Mouse (Mus musculus) forebrain, postnatal 0 days (tissue): ENCODE measurements around the gene Cmip. TPM values are rescaled to one million over a fixed set of nuclear protein-coding genes. Genes with fewer than 3 reads are reported as not detected.

Experiments used
- ATAC-seq: fragments of 200-750 bp; cut with Nextera tagmentation; 2 replicates; pipeline ENCODE4 v1.8.0; 2017; ENCODE audit warnings: mild to moderate bottlenecking, moderate library complexity
- DNase-seq: peaks from one replicate; pipeline ENCODE4 v3.0.0-alpha.2; 2015
- H3K27ac ChIP-seq: fragments of 300-500 bp; sonication (generic); 2 replicates; pipeline ENCODE4 v1.5.1; 2014; ENCODE audit warnings: low read depth, mild to moderate bottlenecking, antibody characterized with exemption, low read length, moderate library complexity, mixed read lengths
- H3K27me3 ChIP-seq: fragments of 300-500 bp; sonication (generic); 2 replicates; pipeline ENCODE4 v1.6.1; 2014; ENCODE audit warnings: mild to moderate bottlenecking, low read length, mixed read lengths; ENCODE audit not compliant: insufficient read depth
- H3K36me3 ChIP-seq: fragments of 300-500 bp; sonication (generic); 2 replicates; pipeline ENCODE4 v1.6.1; 2014; ENCODE audit warnings: mild to moderate bottlenecking, moderate library complexity; ENCODE audit not compliant: insufficient read depth
- H3K4me1 ChIP-seq: fragments of 300-500 bp; sonication (generic); 2 replicates; pipeline ENCODE4 v1.6.1; 2014; ENCODE audit warnings: antibody characterized with exemption; ENCODE audit not compliant: insufficient read depth
- H3K4me2 ChIP-seq: fragments of 300-500 bp; sonication (generic); 2 replicates; pipeline ENCODE4 v1.6.1; 2014; ENCODE audit warnings: low read depth, mild to moderate bottlenecking, moderate library complexity
- H3K4me3 ChIP-seq: fragments of 300-500 bp; sonication (generic); 2 replicates; pipeline ENCODE4 v1.5.1; 2014; ENCODE audit warnings: low read depth, low read length, mixed read lengths
- H3K9ac ChIP-seq: fragments of 300-500 bp; sonication (generic); 2 replicates; pipeline ENCODE4 v1.6.1; 2014; ENCODE audit warnings: mild to moderate bottlenecking
- H3K9me3 ChIP-seq: fragments of 300-500 bp; sonication (generic); 2 replicates; pipeline ENCODE4 v1.6.1; 2016; ENCODE audit warnings: low read length
- CTCF ChIP-seq: sonication (generic); IDR thresholded peaks from 2 replicates; pipeline ENCODE4 v1.5.1; 2016; ENCODE audit warnings: antibody characterized with exemption, control low read depth, low read depth
- WGBS: fragments of 180-500 bp; shearing (Covaris S2); extraction: QIAGEN DNeasy Blood & Tissue Kit; methylation state at CpG from one replicate; pipeline ENCODE4 v1.1.7; 2014; 5-methylcytosine and 5-hydroxymethylcytosine counted together
- polyA plus RNA-seq: library from polyadenylated mRNA; unstranded; fragments of >200 nt; fragmentation: Nextera tagmentation; extraction: Ambion mirVana; gene quantifications from 2 replicates; pipeline ENCODE4 v1.2.1, GENCODE M21; 2015
- total RNA-seq: library from RNA; depleted of rRNA; stranded (reverse); fragments of >200 nt; gene quantifications from 2 replicates; pipeline ENCODE4 v1.2.3, GENCODE M21; 2014

Cmip gene
- total and polyA plus RNA-seq, 2 experiments from 2014 or later: 192 to 204 TPM

GRCm38 (mm10) chr8:117357491-117358467, 100.9 kb downstream of the Cmip start:
- no peaks in the 10 kb centered on the region for H3K27me3 ChIP-seq
- WGBS: 92% methylated on average over 16 of the region's 16 CpGs
- no peak for ATAC-seq
- H3K27ac ChIP-seq: no peak overlapping the region
- DNase-seq: no peak
- H3K4me1 ChIP-seq: peaks cover 8% of the 10 kb centered on the region; the same call in 1 of the 2 replicates
- H3K36me3 ChIP-seq: no peaks in the 10 kb centered on the region; the same call in 1 of the 2 replicates
- H3K9ac ChIP-seq: no peak overlapping the region
- no peaks in the 10 kb centered on the region for H3K9me3 ChIP-seq
- H3K4me3 ChIP-seq: no peak overlapping the region
- H3K4me2 ChIP-seq: no peak overlapping the region
- TF ChIP-seq CTCF: no peak

GRCm38 (mm10) chr8:117360172-117360930, 103.5 kb downstream of the Cmip start:
- H3K4me1 ChIP-seq: 0 out of 2 replicates have a peak, but pooled peaks cover 3% of the 10 kb centered on the region
- H3K36me3 ChIP-seq: no peaks in the 10 kb centered on the region; the same call in 1 of the 2 replicates
- no peak for TF ChIP-seq CTCF
- no peaks in the 10 kb centered on the region for H3K9me3 ChIP-seq
- no peak overlapping the region for H3K9ac ChIP-seq
- no peak overlapping the region for H3K4me3 ChIP-seq
- no peaks in the 10 kb centered on the region for H3K27me3 ChIP-seq
- DNase-seq (no peak), ATAC-seq (no peak)
- no peak overlapping the region for H3K27ac ChIP-seq
- 89% methylated on average over 3 of the region's 3 CpGs for WGBS
- no peak overlapping the region for H3K4me2 ChIP-seq

GRCm38 (mm10) chr8:117361595-117362437, 105.0 kb downstream of the Cmip start:
- no peak for TF ChIP-seq CTCF
- Histone ChIP-seq H3K27me3 (no peaks in the 10 kb centered on the region), H3K4me1 (no peaks in the 10 kb centered on the region), H3K9ac (no peak overlapping the region), H3K9me3 (no peaks in the 10 kb centered on the region), H3K4me3 (no peak overlapping the region), H3K36me3 (no peaks in the 10 kb centered on the region; the same call in 1 of the 2 replicates), H3K4me2 (no peak overlapping the region), H3K27ac (no peak overlapping the region)
- WGBS: 70% methylated on average over 12 of the region's 12 CpGs
- DNase-seq (no peak), ATAC-seq (no peak)

- no peak overlapping the region for H3K27ac ChIP-seq
- no peaks in the 10 kb centered on the region for H3K9me3 ChIP-seq
- DNase-seq (no peak), ATAC-seq (no peak)
- TF ChIP-seq CTCF: no peak
- no peak overlapping the region for H3K4me2 ChIP-seq
- H3K27me3 ChIP-seq: no peaks in the 10 kb centered on the region
- no peaks in the 10 kb centered on the region; the same call in 1 of the 2 replicates for H3K36me3 ChIP-seq
- WGBS: 81% methylated on average over 2 of the region's 2 CpGs
- H3K4me1 ChIP-seq: no peaks in the 10 kb centered on the region
- H3K9ac ChIP-seq: no peak overlapping the region
- no peak overlapping the region for H3K4me3 ChIP-seq
Observed at GRCm38 (mm10) chr8:117362438-117362726, 105.5 kb downstream of the Cmip start.

DNA sequence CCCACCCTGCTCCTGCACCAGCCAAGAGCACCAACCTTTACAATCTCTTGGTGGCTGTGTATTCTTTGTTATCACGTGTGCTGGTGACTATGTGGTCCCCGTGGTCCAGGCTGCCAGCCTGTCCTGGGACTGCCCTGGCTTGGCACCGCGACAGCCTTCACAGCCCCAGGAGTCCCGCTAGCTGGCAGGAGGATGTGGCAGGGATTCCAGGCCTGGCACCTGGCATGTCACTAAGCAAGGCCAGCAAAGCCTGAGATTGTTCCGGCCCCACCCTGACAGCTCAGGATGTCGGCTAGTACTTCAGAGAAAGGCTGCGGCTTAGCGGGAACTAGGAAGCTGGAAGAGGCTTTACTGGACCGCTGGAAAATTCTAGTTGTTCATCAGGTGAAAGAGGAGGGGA, 106.4 kb downstream of the Cmip start:
- H3K36me3 ChIP-seq: no peaks in the 10 kb centered on the region
- H3K4me1 ChIP-seq: no peaks in the 10 kb centered on the region
- H3K4me3 ChIP-seq: no peak overlapping the region
- WGBS: 51% methylated on average over 10 of the region's 10 CpGs
- H3K4me2 ChIP-seq: no peak overlapping the region
- no peak for TF ChIP-seq CTCF
- DNase-seq: no peak
- H3K27me3 ChIP-seq: no peaks in the 10 kb centered on the region
- no peak overlapping the region for H3K9ac ChIP-seq
- H3K27ac ChIP-seq: no peak overlapping the region
- no peak for ATAC-seq
- H3K9me3 ChIP-seq: no peaks in the 10 kb centered on the region

GRCm38 (mm10) chr8:117364374-117365160, 107.7 kb downstream of the Cmip start:
- Histone ChIP-seq H3K9me3 (no peaks in the 10 kb centered on the region), H3K27ac (no peak overlapping the region), H3K4me1 (0 out of 2 replicates have a peak, but pooled peaks cover 7% of the 10 kb centered on the region), H3K36me3 (no peaks in the 10 kb centered on the region), H3K27me3 (no peaks in the 10 kb centered on the region), H3K4me2 (no peak overlapping the region), H3K4me3 (no peak overlapping the region), H3K9ac (no peak overlapping the region)
- ATAC-seq (no peak), DNase-seq (no peak)
- no peak for TF ChIP-seq CTCF
- WGBS: 83% methylated on average over 19 of the region's 19 CpGs
